Mouse (Mus musculus): ENCODE measurements around the gene Tmprss11c. TPM values are rescaled to one million over a fixed set of nuclear protein-coding genes. Genes with fewer than 3 reads are reported as not detected.

The Tmprss11c gene
- polyA plus RNA-seq, 1 experiment from 2014 or later: not detected

GRCm38 (mm10) chr5:86187441-86187840, 101.7 kb downstream of the Tmprss11c start:
- H3K4me3 ChIP-seq: no peak overlapping the region
- H3K4me2 ChIP-seq (replicated peaks): no peak overlapping the region
- H3K9ac ChIP-seq: no peak overlapping the region
- H3K27ac ChIP-seq: no peak overlapping the region
- H3K27me3 ChIP-seq: no peaks in the 10 kb centered on the region
- H3K9me3 ChIP-seq: no peaks in the 10 kb centered on the region
- WGBS: 81% methylated on average over 6 of the region's 6 CpGs
- no peaks in the 10 kb centered on the region for H3K36me3 ChIP-seq
- no peaks in the 10 kb centered on the region for H3K4me1 ChIP-seq
- ATAC-seq (ENCODE audit: low FRiP score, low read depth): no peak

Other genes with a start within 250 kb of the Tmprss11c start
- gene Cenpc1, start 223.7 kb downstream of the Tmprss11c start, polyA plus RNA-seq (2015; fragmentation: Nextera tagmentation; extraction: Ambion mirVana): 37.4 and 40.2 TPM in 2 replicates
- gene Stap1, start 217.6 kb downstream of the Tmprss11c start, polyA plus RNA-seq (2015; fragmentation: Nextera tagmentation; extraction: Ambion mirVana): 0.29 and 0.49 TPM in 2 replicates
- gene Uba6, start 116.5 kb downstream of the Tmprss11c start, polyA plus RNA-seq (2015; fragmentation: Nextera tagmentation; extraction: Ambion mirVana): 13.3 and 15.2 TPM in 2 replicates
- not detected in 2 replicates for gene Gnrhr, start 91.4 kb downstream of the Tmprss11c start, polyA plus RNA-seq (2015; fragmentation: Nextera tagmentation; extraction: Ambion mirVana)
- gene Tmprss11d, start 84.1 kb upstream of the Tmprss11c start, polyA plus RNA-seq (2015; fragmentation: Nextera tagmentation; extraction: Ambion mirVana): not detected in 2 replicates
- not detected in 2 replicates for gene Tmprss11a, start 179.7 kb upstream of the Tmprss11c start, polyA plus RNA-seq (2015; fragmentation: Nextera tagmentation; extraction: Ambion mirVana)
- gene Tmprss11g, start 229.3 kb upstream of the Tmprss11c start, polyA plus RNA-seq (2015; fragmentation: Nextera tagmentation; extraction: Ambion mirVana): not detected in 2 replicates

Data from limb, embryonic 13.5 days (tissue).